Mouse (Mus musculus): ENCODE data around the gene Gm20509. TPM values are rescaled to one million over a fixed set of nuclear protein-coding genes. Genes with fewer than 3 reads are reported as not detected.

Gm20509 gene
- not detected for total RNA-seq (2023)

GRCm38 (mm10) chr9:73102181-73102580 is at the start of gene Gm20509:
Gene Gm20509 (plus strand): TSS chr9:73102470.

GRCm38 (mm10) chr9:73101536-73101935 is 734 bp upstream of the Gm20509 start, which contains the start of gene Khdc3:
Gene Khdc3 (plus strand): TSS chr9:73101836.

GRCm38 (mm10) chr9:73112919-73113906 is 10.9 kb downstream of the Gm20509 start, which contains the start of gene Rsl24d1:
Gene Rsl24d1 (plus strand): TSS chr9:73113426.

Other genes with a start within 250 kb of the Gm20509 start
- gene Pygo1, start 176.8 kb upstream of the Gm20509 start, total RNA-seq (2023), result not detected
- not detected for gene Dyx1c1, start 143.7 kb upstream of the Gm20509 start, total RNA-seq (2023)
- under 1 TPM; 0.12 to 0.37 TPM for gene Gm44503, start 143.6 kb upstream of the Gm20509 start, total RNA-seq (2023)
- 1 to 10 TPM; 2.0 to 2.7 TPM for gene Ccpg1os, start 117.1 kb upstream of the Gm20509 start, total RNA-seq (2023)
- 100 to 1,000 TPM; 115 to 119 TPM for gene Ccpg1, start 117.0 kb upstream of the Gm20509 start, total RNA-seq (2023)
- gene Pigb, start 62.1 kb upstream of the Gm20509 start, total RNA-seq (2023), result 10 to 100 TPM; 10.2 to 10.4 TPM
- gene Rab27a, start 57.6 kb upstream of the Gm20509 start, total RNA-seq (2023), result 10 to 100 TPM; 42.2 to 46.5 TPM
- 1 to 10 TPM; 2.9 to 3.9 TPM for gene Khdc3, start 634 bp upstream of the Gm20509 start, total RNA-seq (2023)
- gene Rsl24d1, start 11.0 kb downstream of the Gm20509 start, total RNA-seq (2023), result 10 to 100 TPM; 50.2 to 51.4 TPM